Mouse (Mus musculus): ENCODE results near the gene Lrrc4b. TPM values are rescaled to one million over a fixed set of nuclear protein-coding genes. Genes with fewer than 3 reads are reported as not detected.

The Lrrc4b gene
- total RNA-seq, 2 experiments from 2014 or later, result not detected

GRCm38 (mm10) chr7:44435796-44436195 is 7.0 kb downstream of the Lrrc4b start:
- ATAC-seq (ENCODE audit: poor library complexity, severe bottlenecking), result no peak

- ATAC-seq (ENCODE audit: poor library complexity, severe bottlenecking), result no peak
Measured at GRCm38 (mm10) chr7:44436267-44436666, 7.4 kb downstream of the Lrrc4b start.

GRCm38 (mm10) chr7:44437188-44437587 is 8.4 kb downstream of the Lrrc4b start:
- no peak for ATAC-seq (ENCODE audit: poor library complexity, severe bottlenecking)

DNA sequence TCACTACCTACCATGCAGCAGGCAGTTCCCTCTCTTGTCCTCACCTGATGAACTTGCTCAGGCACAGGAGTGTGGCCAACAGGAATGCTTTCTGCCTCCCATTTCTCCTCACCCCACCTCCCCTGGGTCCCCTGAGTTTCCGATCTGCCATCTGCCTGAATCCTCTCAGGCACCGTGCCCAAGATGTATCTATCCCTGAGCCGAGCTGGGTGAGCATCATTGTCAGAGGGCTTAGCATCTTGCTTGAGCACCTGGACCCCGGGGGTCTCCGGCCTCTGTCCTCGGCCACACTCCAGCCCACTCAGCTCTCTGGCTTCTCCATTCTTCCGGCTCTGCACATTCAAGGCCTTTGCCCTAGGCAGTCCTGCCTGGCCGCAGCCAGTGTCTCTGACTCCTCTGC is 9.1 kb downstream of the Lrrc4b start:
- no peak for ATAC-seq (ENCODE audit: poor library complexity, severe bottlenecking)

DNA sequence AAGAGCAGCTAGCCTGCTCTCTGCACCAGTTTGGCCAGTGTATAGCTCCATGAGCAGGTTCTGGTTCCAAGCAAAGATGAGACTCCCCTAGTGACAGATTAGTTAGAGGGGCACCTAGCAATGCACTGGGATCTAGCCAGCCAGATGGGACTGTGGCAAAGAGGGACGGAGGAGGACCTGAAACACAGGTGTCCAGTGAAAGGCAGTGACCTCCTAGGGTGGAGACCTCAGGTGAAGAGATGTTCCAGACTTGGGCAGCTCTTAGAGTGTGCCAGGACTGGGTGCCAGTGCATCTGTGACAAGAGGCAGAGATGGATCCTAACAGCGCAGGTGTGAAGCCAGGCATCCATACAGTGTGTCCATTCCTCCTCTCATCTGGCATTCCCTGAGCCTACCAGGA is 10.9 kb downstream of the Lrrc4b start:
- no peak for ATAC-seq (ENCODE audit: poor library complexity, severe bottlenecking)

DNA sequence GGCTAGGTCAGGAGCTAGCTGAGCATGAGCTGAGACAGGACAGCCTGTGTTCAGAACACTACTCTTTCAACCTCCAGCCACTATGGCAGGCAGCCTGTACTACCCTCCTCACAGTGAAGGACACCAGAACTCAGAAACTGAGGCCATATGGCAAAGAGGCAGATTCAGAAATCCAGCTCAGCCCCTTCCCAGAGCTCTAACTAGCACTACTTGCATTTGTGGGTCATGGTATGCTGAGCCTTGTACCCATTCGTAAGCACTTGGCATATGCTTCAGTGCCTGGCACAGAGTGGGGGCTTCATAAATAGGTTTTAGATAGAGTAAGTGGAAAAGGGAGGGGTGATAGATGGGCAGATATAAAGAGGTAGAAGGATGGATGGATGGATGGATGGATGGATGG is 11.7 kb downstream of the Lrrc4b start:
- ATAC-seq (ENCODE audit: poor library complexity, severe bottlenecking), result no peak

DNA sequence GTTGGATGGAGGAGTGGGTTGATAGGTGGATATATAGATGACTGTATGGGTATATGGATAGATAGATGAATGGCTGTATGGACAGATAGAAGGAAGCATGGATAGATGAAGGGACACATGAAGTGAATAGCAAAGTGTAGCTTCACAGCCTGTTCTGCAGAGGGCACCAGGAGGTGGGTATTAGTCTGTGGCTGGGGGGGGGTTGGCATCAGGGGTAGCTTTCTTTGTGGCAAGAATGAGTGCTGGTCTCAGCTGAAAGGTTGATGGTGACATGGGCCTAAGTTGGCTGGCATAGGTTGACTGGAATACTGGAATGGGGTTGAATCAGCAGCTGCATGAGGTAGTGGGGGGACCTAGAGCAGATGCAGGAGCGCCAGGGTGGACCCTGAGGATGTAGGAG is 12.4 kb downstream of the Lrrc4b start:
- ATAC-seq (ENCODE audit: poor library complexity, severe bottlenecking), result no peak

GRCm38 (mm10) chr7:44441648-44442109 is 12.9 kb downstream of the Lrrc4b start:
- no peak for ATAC-seq (ENCODE audit: poor library complexity, severe bottlenecking)

DNA sequence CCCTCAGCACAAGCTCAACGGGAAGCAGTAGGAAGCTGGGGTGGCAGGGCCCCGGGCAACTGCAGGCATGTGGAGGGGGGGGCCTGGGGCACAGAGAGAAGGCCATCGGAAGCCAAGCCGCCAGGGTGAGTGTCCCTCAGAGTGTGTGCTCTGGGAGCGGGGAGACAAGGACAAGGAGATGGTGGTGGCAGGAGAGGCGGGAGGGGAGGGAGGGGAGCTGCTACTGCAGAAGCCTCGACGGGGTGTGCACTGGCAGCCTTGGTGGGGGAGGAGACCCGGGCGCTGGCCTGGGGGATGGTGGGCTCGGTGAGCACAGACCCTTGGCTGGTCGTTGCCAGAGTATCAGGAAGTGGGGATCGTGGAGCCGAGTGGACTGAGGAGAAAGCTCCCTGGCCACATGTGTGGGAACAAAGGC is 13.6 kb downstream of the Lrrc4b start:
- no peak for ATAC-seq (ENCODE audit: poor library complexity, severe bottlenecking)

DNA sequence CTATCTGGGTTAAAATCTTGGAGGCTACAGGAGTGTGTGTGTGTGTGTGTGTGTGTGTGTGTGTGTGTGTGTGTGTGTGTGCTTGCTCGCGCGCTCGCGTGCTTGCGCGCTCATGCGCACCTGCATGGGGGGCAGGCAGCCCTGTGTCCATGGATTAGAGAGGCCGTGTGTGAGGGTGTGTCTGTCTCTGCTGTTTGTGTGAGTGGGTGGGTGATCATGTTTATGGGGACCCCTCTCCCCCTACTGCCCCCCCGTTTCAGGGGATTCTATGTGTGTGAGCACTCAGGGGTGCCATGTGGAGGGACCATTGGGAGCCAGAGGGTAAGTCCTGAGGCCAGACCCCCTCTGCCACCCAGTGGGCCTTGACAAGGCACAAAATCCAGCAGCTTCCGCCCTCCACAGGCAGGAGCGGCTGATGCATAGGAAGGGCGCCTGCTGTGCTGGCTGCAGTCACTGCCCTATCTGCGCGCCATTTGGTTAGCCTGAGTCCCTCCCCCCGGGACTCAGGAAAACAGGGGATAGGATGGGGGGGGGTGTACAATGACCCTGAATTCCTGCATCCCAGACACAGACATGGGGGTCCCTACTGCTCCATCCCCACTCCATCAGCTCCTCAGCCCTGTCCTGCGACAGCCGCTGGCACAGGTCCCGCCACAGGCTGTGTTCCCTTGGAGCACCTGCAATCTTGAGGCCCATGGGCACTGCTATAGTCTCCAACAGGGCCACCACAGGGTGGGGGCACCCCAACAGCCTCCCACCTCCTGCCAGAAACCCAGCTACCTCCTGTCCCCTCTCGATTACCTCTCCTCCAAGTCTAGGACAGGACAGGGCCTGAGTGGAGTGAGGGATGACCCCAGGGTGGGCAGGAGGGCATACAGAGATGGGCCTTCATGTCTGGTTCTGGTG is 14.7 kb downstream of the Lrrc4b start:
- ATAC-seq (ENCODE audit: poor library complexity, severe bottlenecking), result no peak

GRCm38 (mm10) chr7:44444886-44445527 is 16.2 kb downstream of the Lrrc4b start:
- ATAC-seq (ENCODE audit: poor library complexity, severe bottlenecking), result no peak

GRCm38 (mm10) chr7:44445528-44445923 is 16.7 kb downstream of the Lrrc4b start:
- no peak for ATAC-seq (ENCODE audit: poor library complexity, severe bottlenecking)

DNA sequence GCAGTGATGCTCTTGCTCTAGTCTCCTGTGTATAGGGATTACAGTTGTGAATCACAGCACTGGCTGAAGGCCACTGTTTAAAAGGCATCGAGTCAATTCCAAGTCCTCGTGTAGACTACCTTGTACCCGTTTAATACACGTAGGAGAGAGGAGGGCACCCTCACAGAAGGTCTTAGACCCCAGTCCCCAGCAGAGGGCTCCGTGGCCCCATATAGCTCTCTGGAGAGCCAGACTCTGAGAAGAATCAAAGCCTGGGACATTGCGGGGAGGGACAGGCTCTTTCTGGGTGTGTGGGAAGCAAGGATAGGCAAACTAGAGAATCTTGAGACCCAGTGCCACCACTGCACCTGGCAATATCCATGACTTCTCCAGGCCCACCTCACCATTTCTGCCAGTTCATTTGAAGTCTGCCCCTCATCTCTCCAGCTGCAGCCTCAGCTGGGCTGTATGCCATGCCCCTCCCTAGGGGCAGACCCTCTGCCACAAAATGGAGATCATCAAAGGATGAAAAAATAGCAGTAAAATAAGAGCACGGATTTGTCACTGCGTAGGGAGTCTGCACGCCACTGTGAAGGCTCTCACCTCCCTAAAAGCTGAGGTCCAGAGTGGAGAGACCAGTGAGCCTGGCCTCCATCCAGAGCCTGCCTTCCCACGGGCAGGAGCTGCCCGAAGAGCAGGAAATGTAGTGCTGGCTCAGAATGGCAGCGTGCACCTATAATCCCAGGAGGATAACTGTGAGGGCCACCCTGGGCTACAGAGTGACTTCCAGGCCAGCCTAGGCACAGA is 17.4 kb downstream of the Lrrc4b start:
- ATAC-seq (ENCODE audit: poor library complexity, severe bottlenecking), result no peak

DNA sequence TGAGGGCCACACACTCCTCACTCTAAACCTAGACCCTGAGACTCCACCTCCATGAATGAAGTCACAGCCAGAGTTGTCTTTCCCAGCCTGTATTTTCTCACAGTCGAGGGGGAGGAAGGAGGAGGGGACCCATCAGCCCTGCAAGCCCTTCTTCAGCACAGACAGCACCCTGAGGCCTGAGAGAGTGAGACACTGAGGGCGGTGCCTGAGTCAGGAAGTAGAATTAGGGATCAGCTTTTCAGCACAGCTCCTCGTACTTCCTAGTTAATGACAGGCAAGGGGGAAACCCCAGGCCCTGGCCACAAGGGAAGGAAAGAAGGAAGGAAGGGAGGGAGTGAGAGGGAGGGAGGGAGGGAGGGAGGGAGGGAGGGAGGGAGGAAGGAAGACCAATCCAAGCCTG is 24.4 kb downstream of the Lrrc4b start:
- ATAC-seq (ENCODE audit: poor library complexity, severe bottlenecking), result peak; percentile 33; the same call in 1 of the 2 replicates

DNA sequence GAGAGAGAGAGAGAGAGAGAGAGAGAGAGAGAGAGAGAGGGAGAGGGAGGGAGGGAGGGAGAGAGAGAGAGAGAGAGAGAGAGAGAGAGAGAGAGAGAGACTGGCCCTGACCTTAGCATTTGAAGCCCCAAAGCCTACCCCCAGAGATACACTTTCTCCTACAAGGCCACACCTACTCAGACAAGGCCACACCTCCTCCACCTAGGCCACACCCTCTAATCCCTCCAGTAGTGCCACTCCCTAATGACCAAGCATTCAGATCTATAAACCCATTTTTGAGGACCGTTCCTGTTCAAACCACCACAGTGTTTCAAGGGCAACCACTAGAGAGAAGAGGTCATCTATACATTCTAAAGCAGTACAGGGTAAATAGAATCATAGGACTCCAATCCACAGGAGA is 27.5 kb downstream of the Lrrc4b start:
- no peak for ATAC-seq (ENCODE audit: poor library complexity, severe bottlenecking)

- ATAC-seq (ENCODE audit: poor library complexity, severe bottlenecking), result no peak
Measured at GRCm38 (mm10) chr7:44460067-44460466, 31.2 kb downstream of the Lrrc4b start.

GRCm38 (mm10) chr7:44460767-44461502 is 32.1 kb downstream of the Lrrc4b start:
- no peak for ATAC-seq (ENCODE audit: poor library complexity, severe bottlenecking)

DNA sequence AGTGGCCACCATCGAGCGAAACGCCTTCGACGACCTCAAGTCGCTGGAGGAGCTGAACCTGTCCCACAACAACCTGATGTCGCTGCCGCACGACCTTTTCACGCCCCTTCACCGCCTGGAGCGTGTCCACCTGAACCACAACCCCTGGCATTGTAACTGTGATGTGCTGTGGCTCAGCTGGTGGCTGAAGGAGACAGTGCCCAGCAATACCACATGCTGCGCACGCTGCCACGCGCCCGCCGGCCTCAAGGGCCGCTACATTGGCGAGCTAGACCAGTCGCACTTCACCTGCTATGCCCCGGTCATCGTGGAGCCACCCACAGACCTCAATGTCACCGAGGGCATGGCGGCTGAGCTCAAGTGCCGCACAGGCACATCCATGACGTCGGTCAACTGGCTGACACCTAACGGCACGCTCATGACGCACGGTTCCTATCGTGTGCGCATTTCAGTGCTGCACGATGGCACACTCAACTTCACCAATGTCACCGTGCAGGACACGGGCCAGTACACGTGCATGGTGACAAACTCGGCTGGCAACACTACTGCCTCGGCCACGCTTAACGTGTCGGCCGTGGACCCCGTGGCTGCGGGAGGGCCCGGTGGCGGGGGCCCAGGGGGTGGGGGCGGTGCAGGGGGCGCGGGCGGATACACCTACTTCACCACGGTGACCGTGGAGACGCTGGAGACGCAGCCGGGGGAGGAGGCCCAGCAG is 32.8 kb downstream of the Lrrc4b start:
- ATAC-seq (ENCODE audit: poor library complexity, severe bottlenecking), result no peak

- ATAC-seq (ENCODE audit: poor library complexity, severe bottlenecking), result no peak
Measured at GRCm38 (mm10) chr7:44462218-44463055, 33.6 kb downstream of the Lrrc4b start.

Data from megakaryocyte, adult 5-6 weeks (primary cell).